Comparison of ENCODE assay signal across 13 mouse cellular contexts in genomic region chr12:98180235-98180800, GRCm38 (mm10).
DNase-seq lines count a peak whose midpoint lies in the region; ATAC-seq and TF ChIP-seq lines count a peak whose summit lies in the region.
"Had no signal": no experiment of that assay in that cellular context is flagged by ENCODE, and none has a peak within 500 bp of the region (broad histone marks: within the 10 kb centered on the region; RNA-seq: fewer than 3 reads in every experiment).

No protein-coding gene starts in this region.

- no peaks in the 10 kb centered on the region for H3K36me3 ChIP-seq in forebrain, embryonic 14.5 days (ENCODE audit: control insufficient read depth, insufficient read depth, low read length)
- H3K36me3 ChIP-seq in forebrain, embryonic 16.5 days (ENCODE audit: control insufficient read depth, insufficient read depth): no peaks in the 10 kb centered on the region
- H3K36me3 ChIP-seq in kidney, postnatal 0 days (ENCODE audit: insufficient read depth, low read length): no peaks in the 10 kb centered on the region
- H3K36me3 ChIP-seq: limb, embryonic 15.5 days; neural tube, embryonic 13.5 days had no signal

- no peaks in the 10 kb centered on the region for H3K9me3 ChIP-seq in forebrain, embryonic 14.5 days (replicated peaks; ENCODE audit: control insufficient read depth, low read length)
- no peaks in the 10 kb centered on the region for H3K9me3 ChIP-seq in forebrain, embryonic 16.5 days (ENCODE audit: control insufficient read depth, low read length)
- H3K9me3 ChIP-seq in kidney, postnatal 0 days (replicated peaks; ENCODE audit: low read length): no peaks in the 10 kb centered on the region
- H3K9me3 ChIP-seq: limb, embryonic 15.5 days; neural tube, embryonic 13.5 days had no signal

- H3K9ac ChIP-seq in forebrain, embryonic 14.5 days (ENCODE audit: low read length): no peak overlapping the region
- no peak overlapping the region for H3K9ac ChIP-seq in forebrain, embryonic 16.5 days (replicated peaks; ENCODE audit: low read depth, low read length)
- no peak overlapping the region for H3K9ac ChIP-seq in kidney, postnatal 0 days (ENCODE audit: low read depth, low read length)
- H3K9ac ChIP-seq: limb, embryonic 15.5 days; liver, postnatal 0 days; neural tube, embryonic 13.5 days had no signal

- 0 out of 2 replicates have a peak, but pooled peaks have one; percentile 6 for TF ChIP-seq CTCF in kidney, postnatal 0 days (IDR thresholded peaks at IDR 0.05; ENCODE audit: low read depth)

- 94% methylated on average over 16 of the region's 16 CpGs for WGBS in forebrain, embryonic 14.5 days
- WGBS in forebrain, embryonic 16.5 days: 97% methylated on average over 16 of the region's 16 CpGs
- WGBS in kidney, postnatal 0 days: 93% methylated on average over 16 of the region's 16 CpGs

- no peak for DNase-seq in forebrain, embryonic 14.5 days (ENCODE audit: low spot score)
- DNase-seq in kidney, postnatal 0 days (ENCODE audit: low spot score): no peak
- DNase-seq in kidney, postnatal 36 days: no peak
- DNase-seq in 416B (ENCODE audit: low read depth): peak; percentile 20
- peak; percentile 19 for DNase-seq in NIH3T3 (ENCODE audit: low read depth)
- no peak for DNase-seq in kidney, postnatal 25 days
- DNase-seq in frontal cortex, adult 2 months (ENCODE audit: extremely low spot score in 1 of 2, low spot score in 1 of 2): no peak
- DNase-seq: kidney, adult 2 months; liver, postnatal 0 days; right cerebral cortex, postnatal 25 days had no signal

- H3K4me2 ChIP-seq in forebrain, embryonic 14.5 days (ENCODE audit: low read length): no peak overlapping the region
- H3K4me2 ChIP-seq in forebrain, embryonic 16.5 days (ENCODE audit: low read length): no peak overlapping the region
- no peak overlapping the region for H3K4me2 ChIP-seq in kidney, postnatal 0 days (ENCODE audit: low read length)
- H3K4me2 ChIP-seq: limb, embryonic 15.5 days; neural tube, embryonic 13.5 days had no signal

- no peak overlapping the region for H3K27ac ChIP-seq in forebrain, embryonic 14.5 days (ENCODE audit: low read depth, low read length)
- H3K27ac ChIP-seq in forebrain, embryonic 16.5 days (ENCODE audit: low read length): no peak overlapping the region
- H3K27ac ChIP-seq in kidney, postnatal 0 days: no peak overlapping the region
- H3K27ac ChIP-seq: limb, embryonic 15.5 days; neural tube, embryonic 13.5 days had no signal

- H3K4me1 ChIP-seq in forebrain, embryonic 14.5 days (ENCODE audit: control insufficient read depth, insufficient read depth, low read length): peaks cover 6% of the 10 kb centered on the region; the same call in 1 of the 2 replicates
- H3K4me1 ChIP-seq in forebrain, embryonic 16.5 days (replicated peaks; ENCODE audit: control insufficient read depth, insufficient read depth, low read length): peaks cover 10% of the 10 kb centered on the region
- no peaks in the 10 kb centered on the region for H3K4me1 ChIP-seq in kidney, postnatal 0 days (replicated peaks; ENCODE audit: insufficient read depth, low read length)
- H3K4me1 ChIP-seq: limb, embryonic 15.5 days had no signal

- no peaks in the 10 kb centered on the region for H3K27me3 ChIP-seq in forebrain, embryonic 14.5 days (replicated peaks; ENCODE audit: control insufficient read depth, insufficient read depth, low read length)
- H3K27me3 ChIP-seq in forebrain, embryonic 16.5 days (replicated peaks; ENCODE audit: control insufficient read depth, insufficient read depth, low read length): no peaks in the 10 kb centered on the region
- no peaks in the 10 kb centered on the region for H3K27me3 ChIP-seq in kidney, postnatal 0 days (ENCODE audit: insufficient read depth, low read length)
- H3K27me3 ChIP-seq: neural tube, embryonic 13.5 days had no signal

- no peak overlapping the region for H3K4me3 ChIP-seq in forebrain, embryonic 14.5 days (ENCODE audit: low read depth, low read length)
- no peak overlapping the region for H3K4me3 ChIP-seq in forebrain, embryonic 16.5 days (replicated peaks; ENCODE audit: low read length)
- H3K4me3 ChIP-seq in kidney, postnatal 0 days (replicated peaks; ENCODE audit: low read depth, low read length): no peak overlapping the region
- H3K4me3 ChIP-seq: limb, embryonic 15.5 days; neural tube, embryonic 13.5 days had no signal

- 0 out of 2 replicates have a peak, but pooled peaks have one; percentile 5 for ATAC-seq in forebrain, embryonic 14.5 days
- no peak for ATAC-seq in forebrain, embryonic 16.5 days
- no peak for ATAC-seq in kidney, postnatal 0 days (replicated peaks; ENCODE audit: low FRiP score, low read depth)
- ATAC-seq: liver, postnatal 0 days had no signal

Comparison
In these comparisons a context has a peak if more than half of its experiments do, and no peak if none do; other contexts are left out.
1. DNase-seq: peak in 416B (single experiment) and NIH3T3 (single experiment); none in forebrain, embryonic 14.5 days (single experiment), kidney, postnatal 0 days (single experiment), kidney, postnatal 36 days (0 of 2), kidney, postnatal 25 days (0 of 2) and frontal cortex, adult 2 months (0 of 2).